Mouse (Mus musculus) heart, adult 2 months (tissue): Measurements from ENCODE around the gene Usp40.

ENCODE experiments used
- CTCF ChIP-seq: fragments of 200-600 bp; IDR thresholded peaks from 2 replicates; pipeline ENCODE4 v1.8.1; 2022; ENCODE audit warnings: antibody characterized with exemption, mild to moderate bottlenecking, moderate library complexity
- POLR2A ChIP-seq: fragments of 200-500 bp; IDR thresholded peaks from 2 replicates; pipeline ENCODE4 v1.6.1; 2011; ENCODE audit warnings: mild to moderate bottlenecking, low read depth, low read length, control low read depth; ENCODE audit not compliant: insufficient read depth

DNA sequence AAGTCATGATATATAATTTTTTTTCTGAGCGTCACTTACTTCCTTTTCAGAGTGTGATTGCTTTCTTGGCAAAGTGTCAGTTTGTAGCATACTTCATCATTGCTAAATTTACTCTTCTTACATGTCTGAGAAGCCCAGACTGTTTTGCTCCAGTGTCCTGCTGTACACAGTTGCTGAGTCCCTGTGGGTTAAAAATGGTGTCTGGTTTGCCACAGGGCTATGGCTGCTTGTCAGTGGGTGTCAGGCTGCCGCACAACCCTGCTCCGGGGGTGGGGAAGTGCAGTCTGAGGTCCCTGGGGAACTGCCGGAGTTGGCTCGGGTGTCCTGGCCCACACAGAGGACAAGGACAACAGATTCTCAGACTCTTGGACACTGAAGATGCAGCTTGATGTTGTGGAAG lies 75.3 kb downstream of the Usp40 start:
- TF ChIP-seq POLR2A (no peak), CTCF (no peak)
